Mouse (Mus musculus): ENCODE data around the gene Ccnd1. TPM values are rescaled to one million over a fixed set of nuclear protein-coding genes. Genes with fewer than 3 reads are reported as not detected.

Gene Ccnd1
- 11.3 and 13.5 TPM in 2 replicates for polyA plus RNA-seq (2012; ENCODE audit: low replicate concordance)

GRCm38 (mm10) chr7:144939344-144940002 lies at the start of gene Ccnd1:
TSS of gene Ccnd1 (minus strand) at chr7:144939925.

DNA sequence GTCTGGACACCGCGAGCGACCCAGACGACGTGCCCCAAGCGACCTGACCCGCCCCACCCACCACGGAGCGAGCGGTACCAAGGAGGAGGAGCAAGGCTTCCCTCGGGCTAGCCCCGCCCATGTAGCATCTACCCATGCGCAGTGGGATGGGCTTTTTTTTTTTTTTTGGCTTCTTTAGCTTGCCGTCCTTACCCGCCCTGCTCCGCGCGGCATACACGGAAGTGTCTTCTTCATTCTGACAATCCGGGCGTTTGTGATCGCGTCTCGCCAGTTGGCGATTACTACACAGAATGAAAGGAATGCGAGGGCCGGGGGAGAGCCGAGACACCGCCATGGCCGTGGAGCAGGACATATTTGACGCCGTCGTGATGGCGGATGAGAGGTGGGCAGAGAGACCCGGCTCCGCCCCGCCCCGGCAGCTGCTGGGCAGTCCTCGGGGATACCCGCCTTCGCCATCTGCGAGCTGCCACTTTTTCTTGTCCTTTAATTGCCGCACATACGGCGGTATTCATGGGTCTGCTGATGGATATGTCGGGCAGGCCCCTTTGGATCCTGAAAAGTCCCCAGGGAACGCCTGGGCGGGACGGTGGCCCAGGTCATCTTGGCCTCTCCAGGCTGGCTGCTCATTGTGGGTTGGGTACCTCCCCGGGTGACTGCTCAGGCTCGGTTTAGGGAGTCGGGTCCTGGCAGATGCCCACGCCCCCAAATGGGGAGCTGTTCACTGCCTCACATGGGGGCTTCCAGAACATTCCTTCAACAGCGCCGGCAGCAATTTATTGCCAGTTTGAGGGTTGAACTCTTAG lies 24.6 kb downstream of the Ccnd1 start, which contains the start of gene LTO1:
LTO1 (plus strand) TSS at position 153 of the 803 bp plus-strand sequence.

GRCm38 (mm10) chr7:144896294-144897218 lies 43.2 kb downstream of the Ccnd1 start, which contains the start of gene Fgf15:
TSS of gene Fgf15 (plus strand) at chr7:144896531.

Other genes with a start within 250 kb of the Ccnd1 start
- gene Ano1, start 188.0 kb downstream of the Ccnd1 start, polyA plus RNA-seq (2012; ENCODE audit: low replicate concordance): 0.06 and 0.29 TPM in 2 replicates
- gene Fgf3, start 101.8 kb downstream of the Ccnd1 start, polyA plus RNA-seq (2012; ENCODE audit: low replicate concordance): 0.13 and 0.18 TPM in 2 replicates
- gene Fgf4, start 92.6 kb downstream of the Ccnd1 start, polyA plus RNA-seq (2012; ENCODE audit: low replicate concordance): not detected in 2 replicates
- gene Fgf15, start 43.4 kb downstream of the Ccnd1 start, polyA plus RNA-seq (2012; ENCODE audit: low replicate concordance): not detected in 2 replicates
- gene LTO1, start 24.8 kb downstream of the Ccnd1 start, polyA plus RNA-seq (2012; ENCODE audit: low replicate concordance): 18.0 and 28.9 TPM in 2 replicates